Mouse (Mus musculus): ENCODE measurements at regions not wholly inside any gene's neighbourhood (a gene's known extent, or its start where the extent isn't known, plus 50 kb on each side); places are given as distances from the start of the nearest gene placed in this dataset.

GRCm38 (mm10) chr12:46444644-46445313 lies 373.9 kb downstream of the Nova1 start:
- ATAC-seq (ENCODE audit: insufficient read depth) (no peak), DNase-seq (no peak)
- no peak overlapping the region for H3K4me3 ChIP-seq (ENCODE audit: low read depth, low read length)
- no peaks in the 10 kb centered on the region for H3K27me3 ChIP-seq (ENCODE audit: insufficient read depth, low read length)
- 67% methylated on average over 7 of the region's 7 CpGs for WGBS
- no peak overlapping the region for H3K4me2 ChIP-seq
- no peak overlapping the region for H3K27ac ChIP-seq (ENCODE audit: low read depth)
- H3K9me3 ChIP-seq (ENCODE audit: low read depth, low read length): no peaks in the 10 kb centered on the region
- no peaks in the 10 kb centered on the region for H3K4me1 ChIP-seq (ENCODE audit: insufficient read depth)
- TF ChIP-seq CTCF (IDR thresholded peaks at IDR 0.05; ENCODE audit: low read depth): no peak
- H3K36me3 ChIP-seq (ENCODE audit: insufficient read depth): no peaks in the 10 kb centered on the region
- H3K9ac ChIP-seq: no peak overlapping the region

GRCm38 (mm10) chr12:46419591-46419990 lies 399.1 kb downstream of the Nova1 start:
- DNase-seq (no peak), ATAC-seq (ENCODE audit: insufficient read depth) (no peak)
- Histone ChIP-seq H3K9ac (no peak overlapping the region), H3K27ac (ENCODE audit: low read depth) (no peak overlapping the region), H3K27me3 (ENCODE audit: insufficient read depth, low read length) (no peaks in the 10 kb centered on the region), H3K36me3 (ENCODE audit: insufficient read depth) (no peaks in the 10 kb centered on the region), H3K9me3 (ENCODE audit: low read depth, low read length) (no peaks in the 10 kb centered on the region), H3K4me1 (ENCODE audit: insufficient read depth) (no peaks in the 10 kb centered on the region; the same call in 1 of the 2 replicates), H3K4me2 (no peak overlapping the region), H3K4me3 (ENCODE audit: low read depth, low read length) (no peak overlapping the region)
- WGBS: 79% methylated on average over 4 of the region's 4 CpGs
- no peak for TF ChIP-seq CTCF (IDR thresholded peaks at IDR 0.05; ENCODE audit: low read depth)

- no peaks in the 10 kb centered on the region for H3K27me3 ChIP-seq (ENCODE audit: insufficient read depth, low read length)
- H3K4me3 ChIP-seq (ENCODE audit: low read depth, low read length): no peak overlapping the region
- H3K9ac ChIP-seq: no peak overlapping the region
- H3K4me2 ChIP-seq: no peak overlapping the region
- DNase-seq (no peak), ATAC-seq (ENCODE audit: insufficient read depth) (no peak)
- no peak for TF ChIP-seq CTCF (IDR thresholded peaks at IDR 0.05; ENCODE audit: low read depth)
- H3K27ac ChIP-seq (ENCODE audit: low read depth): no peak overlapping the region
- H3K36me3 ChIP-seq (ENCODE audit: insufficient read depth): no peaks in the 10 kb centered on the region
- no peaks in the 10 kb centered on the region; the same call in 1 of the 2 replicates for H3K4me1 ChIP-seq (ENCODE audit: insufficient read depth)
- H3K9me3 ChIP-seq (ENCODE audit: low read depth, low read length): no peaks in the 10 kb centered on the region
- WGBS: 87% methylated on average over 4 of the region's 4 CpGs
Observed at GRCm38 (mm10) chr12:46418990-46419389, 399.7 kb downstream of the Nova1 start.

- Histone ChIP-seq H3K9ac (no peak overlapping the region), H3K4me1 (ENCODE audit: insufficient read depth) (no peaks in the 10 kb centered on the region; the same call in 1 of the 2 replicates), H3K27ac (ENCODE audit: low read depth) (no peak overlapping the region), H3K4me3 (ENCODE audit: low read depth, low read length) (no peak overlapping the region), H3K9me3 (ENCODE audit: low read depth, low read length) (no peaks in the 10 kb centered on the region), H3K4me2 (no peak overlapping the region), H3K27me3 (ENCODE audit: insufficient read depth, low read length) (no peaks in the 10 kb centered on the region), H3K36me3 (ENCODE audit: insufficient read depth) (no peaks in the 10 kb centered on the region)
- ATAC-seq (ENCODE audit: insufficient read depth): no peak
- 68% methylated on average over 3 of the region's 3 CpGs for WGBS
- DNase-seq: no peak
- TF ChIP-seq CTCF (IDR thresholded peaks at IDR 0.05; ENCODE audit: low read depth): no peak
Observed at GRCm38 (mm10) chr12:46416765-46417404, 401.8 kb downstream of the Nova1 start.

GRCm38 (mm10) chr12:46416250-46416649 lies 402.5 kb downstream of the Nova1 start:
- Histone ChIP-seq H3K9ac (no peak overlapping the region), H3K4me3 (ENCODE audit: low read depth, low read length) (no peak overlapping the region), H3K9me3 (ENCODE audit: low read depth, low read length) (no peaks in the 10 kb centered on the region), H3K27me3 (ENCODE audit: insufficient read depth, low read length) (no peaks in the 10 kb centered on the region), H3K4me2 (no peak overlapping the region), H3K27ac (ENCODE audit: low read depth) (no peak overlapping the region), H3K36me3 (ENCODE audit: insufficient read depth) (no peaks in the 10 kb centered on the region), H3K4me1 (ENCODE audit: insufficient read depth) (no peaks in the 10 kb centered on the region)
- DNase-seq (no peak), ATAC-seq (ENCODE audit: insufficient read depth) (no peak)
- no peak for TF ChIP-seq CTCF (IDR thresholded peaks at IDR 0.05; ENCODE audit: low read depth)

- no peak overlapping the region for H3K27ac ChIP-seq (ENCODE audit: low read depth)
- no peak overlapping the region for H3K4me3 ChIP-seq (ENCODE audit: low read depth, low read length)
- no peak for ATAC-seq (ENCODE audit: insufficient read depth)
- no peaks in the 10 kb centered on the region for H3K9me3 ChIP-seq (ENCODE audit: low read depth, low read length)
- DNase-seq: no peak
- TF ChIP-seq CTCF (IDR thresholded peaks at IDR 0.05; ENCODE audit: low read depth): no peak
- no peaks in the 10 kb centered on the region for H3K4me1 ChIP-seq (ENCODE audit: insufficient read depth)
- H3K36me3 ChIP-seq (ENCODE audit: insufficient read depth): no peaks in the 10 kb centered on the region
- H3K4me2 ChIP-seq: no peak overlapping the region
- no peaks in the 10 kb centered on the region for H3K27me3 ChIP-seq (ENCODE audit: insufficient read depth, low read length)
- no peak overlapping the region for H3K9ac ChIP-seq
Observed at GRCm38 (mm10) chr12:46405674-46406073, 413.1 kb downstream of the Nova1 start.

- Histone ChIP-seq H3K9ac (peak overlapping the region; percentile 42), H3K4me3 (ENCODE audit: low read depth, low read length) (peak overlapping the region; percentile 44), H3K4me1 (ENCODE audit: insufficient read depth) (no peaks in the 10 kb centered on the region), H3K36me3 (ENCODE audit: insufficient read depth) (no peaks in the 10 kb centered on the region), H3K4me2 (peak overlapping the region; percentile 84), H3K27ac (ENCODE audit: low read depth) (no peak overlapping the region), H3K27me3 (ENCODE audit: insufficient read depth, low read length) (peaks cover 7% of the 10 kb centered on the region; the same call in 1 of the 2 replicates), H3K9me3 (ENCODE audit: low read depth, low read length) (no peaks in the 10 kb centered on the region)
- DNase-seq: peak; percentile 58
- WGBS: 2% methylated on average over 14 of the region's 14 CpGs
- TF ChIP-seq CTCF (IDR thresholded peaks at IDR 0.05; ENCODE audit: low read depth): no peak
- ATAC-seq (ENCODE audit: insufficient read depth): peak; percentile 89
Observed at GRCm38 (mm10) chr12:46399653-46399975, 419.1 kb downstream of the Nova1 start.

All from lung, embryonic 14.5 days (tissue).